Mouse (Mus musculus) hindbrain, embryonic 11.5 days (tissue): ENCODE measurements around the gene Prg3. TPM values are rescaled to one million over a fixed set of nuclear protein-coding genes. Genes with fewer than 3 reads are reported as not detected.
A peak's percentile ranks its signal among the peaks of the same experiment; 100 is the strongest.

Experiments used
- ATAC-seq: fragments of 200-750 bp; cut with Nextera tagmentation; 2 replicates; pipeline ENCODE4 v1.8.0; 2017; ENCODE audit warnings: mild to moderate bottlenecking, moderate TSS enrichment, moderate library complexity; ENCODE audit not compliant: low FRiP score
- DNase-seq: peaks from one replicate; pipeline ENCODE4 v3.0.0-alpha.2; 2015; ENCODE audit warnings: low spot score
- H3K27ac ChIP-seq: fragments of 300-500 bp; sonication (generic); 2 replicates; pipeline ENCODE4 v1.5.1; 2014; ENCODE audit warnings: mild to moderate bottlenecking, low read depth, low read length
- H3K27me3 ChIP-seq: fragments of 300-500 bp; sonication (generic); 2 replicates; pipeline ENCODE4 v1.6.1; 2014; ENCODE audit warnings: mild to moderate bottlenecking, low read length, moderate library complexity, mixed read lengths; ENCODE audit not compliant: control insufficient read depth, insufficient read depth
- H3K36me3 ChIP-seq: fragments of 300-500 bp; sonication (generic); 2 replicates; pipeline ENCODE4 v1.6.1; 2014; ENCODE audit warnings: mild to moderate bottlenecking, low read length, moderate library complexity, mixed read lengths; ENCODE audit not compliant: control insufficient read depth, insufficient read depth
- H3K4me1 ChIP-seq: fragments of 300-500 bp; sonication (generic); replicated peaks from 2 replicates; pipeline ENCODE4 v1.6.1; 2014; ENCODE audit warnings: low read length, mixed read lengths; ENCODE audit not compliant: control insufficient read depth, insufficient read depth
- H3K4me2 ChIP-seq: fragments of 300-500 bp; sonication (generic); replicated peaks from 2 replicates; pipeline ENCODE4 v1.6.1; 2014; ENCODE audit warnings: mild to moderate bottlenecking, low read depth, low read length
- H3K4me3 ChIP-seq: fragments of 300-500 bp; sonication (generic); 2 replicates; pipeline ENCODE4 v1.5.1; 2014; ENCODE audit warnings: low read depth, low read length
- H3K9ac ChIP-seq: fragments of 300-500 bp; sonication (generic); 2 replicates; pipeline ENCODE4 v1.6.1; 2014; ENCODE audit warnings: low read depth, low read length
- H3K9me3 ChIP-seq: fragments of 300-500 bp; sonication (generic); 2 replicates; pipeline ENCODE4 v1.6.1; 2016; ENCODE audit warnings: low read length; ENCODE audit not compliant: control insufficient read depth
- WGBS: fragments of 180-500 bp; shearing (Covaris S2); extraction: QIAGEN DNeasy Blood & Tissue Kit; methylation state at CpG from one replicate; pipeline ENCODE4 v1.1.7; 2014; 5-methylcytosine and 5-hydroxymethylcytosine counted together
- polyA plus RNA-seq: library from polyadenylated mRNA; unstranded; fragments of >200 nt; fragmentation: Nextera tagmentation; extraction: Ambion mirVana; gene quantifications from 2 replicates; pipeline ENCODE4 v1.2.1, GENCODE M21; 2014

Gene Prg3
- polyA plus RNA-seq, 1 experiment from 2014 or later, result not detected

GRCm38 (mm10) chr2:85026178-85026577 is 38.2 kb downstream of the Prg3 start:
- Histone ChIP-seq H3K4me2 (no peak overlapping the region), H3K9me3 (no peaks in the 10 kb centered on the region)
- 82% methylated on average over 3 of the region's 3 CpGs for WGBS

GRCm38 (mm10) chr2:85027281-85027680 is 39.3 kb downstream of the Prg3 start:
- Histone ChIP-seq H3K27me3 (no peaks in the 10 kb centered on the region), H3K4me3 (no peak overlapping the region), H3K4me2 (no peak overlapping the region), H3K36me3 (no peaks in the 10 kb centered on the region), H3K9ac (no peak overlapping the region), H3K27ac (no peak overlapping the region), H3K9me3 (no peaks in the 10 kb centered on the region), H3K4me1 (no peaks in the 10 kb centered on the region)
- 78% methylated on average over 5 of the region's 5 CpGs for WGBS
- DNase-seq (no peak), ATAC-seq (no peak)

More at GRCm38 (mm10) chr2:85026178-85026577, 38.2 kb downstream of the Prg3 start:
- Histone ChIP-seq H3K4me1 (no peaks in the 10 kb centered on the region), H3K27ac (no peak overlapping the region), H3K9ac (no peak overlapping the region), H3K4me3 (no peak overlapping the region), H3K27me3 (no peaks in the 10 kb centered on the region), H3K36me3 (no peaks in the 10 kb centered on the region)
- DNase-seq (no peak), ATAC-seq (no peak)

- 72% methylated on average over 6 of the region's 6 CpGs for WGBS
- Histone ChIP-seq H3K9me3 (no peaks in the 10 kb centered on the region), H3K4me1 (no peaks in the 10 kb centered on the region), H3K27ac (no peak overlapping the region), H3K4me2 (no peak overlapping the region), H3K4me3 (no peak overlapping the region), H3K36me3 (no peaks in the 10 kb centered on the region), H3K9ac (no peak overlapping the region), H3K27me3 (no peaks in the 10 kb centered on the region)
- ATAC-seq, result no peak
- DNase-seq, result no peak
These were observed 41.9 kb downstream of the Prg3 start for GRCm38 (mm10) chr2:85029897-85030296.

- no peaks in the 10 kb centered on the region for H3K36me3 ChIP-seq
- no peak overlapping the region for H3K27ac ChIP-seq
- H3K4me3 ChIP-seq, result no peak overlapping the region
- no peak for ATAC-seq
- no peaks in the 10 kb centered on the region for H3K27me3 ChIP-seq
- DNase-seq, result no peak
- H3K9me3 ChIP-seq, result no peaks in the 10 kb centered on the region
- no peaks in the 10 kb centered on the region for H3K4me1 ChIP-seq
- no peak overlapping the region for H3K9ac ChIP-seq
- no peak overlapping the region for H3K4me2 ChIP-seq
- WGBS, result 71% methylated on average over 6 of the region's 6 CpGs
These were observed 43.0 kb downstream of the Prg3 start for GRCm38 (mm10) chr2:85030989-85031388.

GRCm38 (mm10) chr2:85033121-85033520 is 45.1 kb downstream of the Prg3 start:
- H3K9me3 ChIP-seq, result no peaks in the 10 kb centered on the region
- H3K27me3 ChIP-seq, result no peaks in the 10 kb centered on the region
- no peak overlapping the region for H3K4me3 ChIP-seq
- 85% methylated on average over 2 of the region's 2 CpGs for WGBS
- no peak overlapping the region for H3K27ac ChIP-seq
- H3K36me3 ChIP-seq, result no peaks in the 10 kb centered on the region
- DNase-seq (no peak), ATAC-seq (no peak)
- H3K9ac ChIP-seq, result no peak overlapping the region
- 0 out of 2 replicates have a peak, but pooled peaks cover under 1% of the 10 kb centered on the region for H3K4me1 ChIP-seq
- H3K4me2 ChIP-seq, result no peak overlapping the region

- WGBS, result 84% methylated on average over 7 of the region's 7 CpGs
- no peak overlapping the region for H3K9ac ChIP-seq
- H3K4me3 ChIP-seq, result no peak overlapping the region
These were observed 46.2 kb downstream of the Prg3 start for GRCm38 (mm10) chr2:85034169-85034568.

GRCm38 (mm10) chr2:85036507-85037046 is 48.6 kb downstream of the Prg3 start:
- Histone ChIP-seq H3K36me3 (peaks cover 18% of the 10 kb centered on the region), H3K27ac (0 out of 2 replicates have a peak overlapping the region, but pooled peaks have one; percentile 77), H3K4me3 (peak overlapping the region; percentile 73), H3K27me3 (no peaks in the 10 kb centered on the region), H3K9ac (peak overlapping the region; percentile 96), H3K4me2 (peak overlapping the region; percentile 49), H3K9me3 (no peaks in the 10 kb centered on the region), H3K4me1 (0 out of 2 replicates have a peak, but pooled peaks cover 2% of the 10 kb centered on the region)
- 11% methylated on average over 11 of the region's 11 CpGs for WGBS
- DNase-seq (no peak), ATAC-seq (peak; percentile 38)

More at GRCm38 (mm10) chr2:85034169-85034568, 46.2 kb downstream of the Prg3 start:
- no peaks in the 10 kb centered on the region for H3K27me3 ChIP-seq
- no peaks in the 10 kb centered on the region for H3K9me3 ChIP-seq
- 0 out of 2 replicates have a peak, but pooled peaks cover 2% of the 10 kb centered on the region for H3K4me1 ChIP-seq
- H3K4me2 ChIP-seq, result no peak overlapping the region
- DNase-seq, result no peak
- ATAC-seq, result no peak
- H3K36me3 ChIP-seq, result no peaks in the 10 kb centered on the region
- no peak overlapping the region for H3K27ac ChIP-seq

- DNase-seq (peak; percentile 96), ATAC-seq (peak; percentile 94)
- Histone ChIP-seq H3K36me3 (peaks cover 22% of the 10 kb centered on the region), H3K4me3 (peak within 1 kb of the TSS; percentile 73), H3K4me1 (0 out of 2 replicates have a peak, but pooled peaks cover 2% of the 10 kb centered on the region), H3K27ac (peak within 1 kb of the TSS; percentile 77), H3K4me2 (peak within 1 kb of the TSS; percentile 81), H3K9ac (peak within 1 kb of the TSS; percentile 96), H3K9me3 (no peaks in the 10 kb centered on the region), H3K27me3 (no peaks in the 10 kb centered on the region)
- under 1% methylated on average over 56 of the region's 66 CpGs for WGBS
These were observed 49.3 kb downstream of the Prg3 start, which contains the start of the genes Ssrp1 and P2rx3 for GRCm38 (mm10) chr2:85037047-85038026. Ssrp1 (plus strand) TSS chr2:85037234. P2rx3 (minus strand) TSS chr2:85037462.
